Mouse (Mus musculus): ENCODE measurements around the gene Tmprss7.

The Tmprss7 gene

DNA sequence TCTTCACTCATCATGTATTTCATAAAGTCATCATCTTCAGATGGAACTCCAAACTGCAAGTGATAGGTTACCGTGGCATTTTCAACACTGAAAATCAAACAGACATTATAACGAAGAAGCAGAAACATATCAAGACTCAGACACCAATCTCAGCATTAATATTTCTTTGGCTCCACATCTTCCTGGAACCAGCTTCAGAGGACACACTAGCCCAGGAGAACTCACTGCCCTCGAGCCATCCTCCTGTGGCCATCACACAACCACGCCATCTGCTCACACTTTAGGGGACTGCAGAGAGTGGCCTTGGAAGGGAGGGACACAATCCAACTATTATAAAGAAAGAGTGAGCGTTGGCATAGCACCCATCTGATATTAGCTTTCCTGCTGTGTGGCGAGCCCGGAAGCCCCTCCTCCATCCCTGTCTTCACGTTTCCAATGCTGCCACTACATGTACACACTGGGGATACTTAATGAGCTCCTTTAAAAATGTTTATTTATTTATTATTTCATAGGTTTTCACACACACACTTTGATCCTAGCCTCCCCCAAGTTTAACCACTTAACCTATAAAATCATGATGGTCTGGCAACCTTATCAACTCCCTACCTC is 63.9 kb downstream of the Tmprss7 start:
- no peak for DNase-seq (ENCODE audit: low read depth, low spot score)

DNA sequence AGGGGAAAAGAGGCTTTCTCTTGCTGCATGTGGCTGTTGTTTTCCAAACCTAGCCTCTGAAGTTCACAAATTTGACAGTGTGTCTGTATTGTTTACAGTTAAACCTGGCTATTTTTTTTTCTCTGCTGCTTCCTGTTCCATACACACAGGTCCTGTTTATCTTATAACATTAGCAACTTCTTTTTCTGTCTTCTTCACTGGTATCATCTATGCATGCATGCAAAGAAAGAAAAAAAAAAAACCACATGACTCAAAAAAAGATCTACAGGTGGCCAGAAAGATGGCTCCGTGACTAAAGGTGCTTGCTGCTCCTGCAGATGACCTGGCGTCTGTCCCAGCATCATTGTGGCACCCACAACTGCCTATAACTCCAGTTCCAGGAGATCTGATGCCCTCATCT is 68.1 kb downstream of the Tmprss7 start:
- DNase-seq (ENCODE audit: low read depth, low spot score): no peak

DNA sequence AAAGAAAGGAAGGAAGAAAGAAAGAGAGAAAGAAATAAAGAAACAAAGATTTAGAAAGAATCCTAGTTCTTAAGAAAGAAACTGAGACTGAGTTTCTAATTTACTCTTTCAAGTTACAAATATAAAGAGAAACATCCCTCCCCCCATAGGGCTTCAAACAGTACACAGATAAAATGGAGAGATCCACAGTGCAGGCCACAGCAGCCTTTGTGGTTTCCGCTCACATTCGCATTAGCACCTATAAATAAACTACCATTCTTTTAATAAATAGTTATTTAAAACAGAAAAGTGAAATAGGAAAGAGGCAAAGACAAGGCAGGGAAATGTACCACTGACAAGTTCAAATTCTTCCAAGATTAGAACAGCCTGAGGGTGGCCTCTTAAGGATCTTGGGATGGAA is 68.7 kb downstream of the Tmprss7 start:
- DNase-seq (ENCODE audit: low read depth, low spot score): peak; percentile 24

DNA sequence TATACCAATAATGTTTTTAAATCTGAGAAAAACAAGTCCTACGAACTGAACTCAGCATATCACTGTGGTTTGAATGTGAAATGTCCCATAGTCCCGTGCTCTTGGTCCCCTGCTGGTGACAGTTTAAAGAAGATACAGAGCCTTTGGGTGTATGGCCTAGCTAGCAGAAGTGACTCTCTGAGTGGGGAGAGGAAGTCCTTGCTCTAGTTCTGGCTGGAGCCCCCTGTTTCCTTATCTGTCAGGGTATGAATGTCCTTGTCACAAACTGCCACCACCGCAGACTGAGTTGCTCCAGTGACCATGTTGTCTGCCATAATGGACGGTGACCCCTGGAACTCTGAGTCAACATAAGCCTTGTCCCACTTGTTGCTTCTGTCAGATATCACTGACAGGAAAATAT is 70.2 kb downstream of the Tmprss7 start:
- no peak for DNase-seq (ENCODE audit: low read depth, low spot score)

DNA sequence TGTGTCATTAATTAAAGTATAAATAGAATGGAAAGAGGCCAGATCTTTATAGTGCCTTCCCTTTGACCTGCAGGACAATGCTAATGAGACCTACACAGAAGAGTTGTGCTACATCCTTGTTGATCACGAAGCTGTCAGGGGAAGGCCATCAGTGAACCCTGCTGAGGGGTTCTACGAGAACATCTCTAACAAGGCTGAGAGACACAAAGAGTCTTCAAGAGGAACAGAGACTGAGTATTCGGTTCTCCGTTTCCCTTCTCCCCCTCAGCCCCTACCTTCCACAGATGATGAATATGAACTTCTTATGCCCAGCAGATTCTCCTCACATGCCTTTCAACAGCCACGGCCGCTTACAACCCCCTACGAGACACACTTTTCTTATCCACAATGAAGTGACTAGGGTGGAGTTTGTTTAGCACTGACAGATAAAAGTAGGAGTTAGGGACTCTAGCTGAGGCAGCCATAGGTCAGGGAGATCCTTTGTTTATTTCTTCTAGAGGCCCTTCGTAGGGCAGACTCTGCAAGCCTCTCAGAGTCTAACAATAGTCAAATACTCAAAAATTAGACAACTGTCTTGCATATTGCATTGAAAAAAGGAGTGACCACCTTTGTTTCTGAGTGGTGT is 73.6 kb downstream of the Tmprss7 start:
- no peak for DNase-seq (ENCODE audit: low read depth, low spot score)

DNA sequence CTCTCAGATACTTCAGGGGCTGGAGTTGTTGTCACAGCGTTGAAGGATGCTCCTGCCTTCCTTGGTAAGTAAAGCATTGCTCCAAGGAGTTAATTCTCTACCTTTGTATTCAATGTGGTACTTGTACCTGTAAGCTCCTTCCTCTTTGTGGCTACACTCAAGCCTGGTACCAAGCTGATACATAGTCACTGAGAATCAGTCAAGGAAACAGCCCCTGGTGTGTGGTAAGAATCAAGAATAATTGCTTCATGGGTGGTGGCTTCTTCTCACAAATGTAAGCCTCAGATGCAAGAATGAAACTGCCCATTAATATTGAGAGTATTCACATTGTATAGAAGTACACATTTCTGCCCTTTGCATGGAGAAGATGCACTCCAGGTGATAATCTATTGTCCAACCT is 77.5 kb downstream of the Tmprss7 start:
- DNase-seq (ENCODE audit: low read depth, low spot score): no peak

DNA sequence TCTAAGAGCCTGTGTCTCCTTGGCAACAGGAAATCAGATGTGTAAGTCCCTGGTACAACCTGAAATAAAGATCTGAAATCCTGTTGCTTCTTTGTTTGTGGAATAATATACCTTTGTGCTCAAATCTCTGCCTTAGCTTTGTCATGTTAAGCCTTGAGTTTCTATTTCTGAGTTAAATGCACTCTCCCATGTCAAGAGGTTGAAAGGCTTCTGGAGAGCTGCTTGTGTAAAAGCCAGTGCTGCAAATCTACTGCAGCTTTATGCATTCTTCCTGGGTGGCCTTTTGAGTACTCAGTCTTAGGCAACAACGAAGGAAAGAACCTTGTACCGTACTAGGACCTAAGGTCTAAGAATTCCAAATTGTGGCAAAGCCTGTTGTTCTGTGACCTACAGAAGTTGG is 80.2 kb downstream of the Tmprss7 start:
- no peak for DNase-seq (ENCODE audit: low read depth, low spot score)

DNA sequence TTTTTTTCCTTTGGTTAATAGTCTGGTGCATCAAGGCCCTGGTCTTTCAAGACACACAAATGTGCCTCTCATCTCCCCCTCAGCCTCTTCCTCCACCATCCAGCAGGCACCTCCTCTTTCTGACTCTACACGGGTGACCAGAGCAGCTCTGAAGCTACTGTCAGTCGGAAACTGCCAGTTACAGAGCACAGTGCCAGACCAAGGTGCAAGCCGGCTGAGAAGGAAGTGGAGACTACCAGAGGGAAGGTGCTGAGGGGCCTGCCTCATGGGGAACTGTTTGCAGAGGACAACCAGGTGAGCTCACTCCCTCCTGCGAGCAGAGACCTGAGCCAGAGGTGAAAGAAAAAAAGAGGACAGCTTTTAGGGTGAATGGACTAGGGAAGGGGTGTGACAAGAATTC is 83.2 kb downstream of the Tmprss7 start, which contains the start of gene Gcsam:
Gene Gcsam, plus strand, starts transcription at position 114 of the 400 bp plus-strand sequence.
- no peak for DNase-seq (ENCODE audit: low read depth, low spot score)

DNA sequence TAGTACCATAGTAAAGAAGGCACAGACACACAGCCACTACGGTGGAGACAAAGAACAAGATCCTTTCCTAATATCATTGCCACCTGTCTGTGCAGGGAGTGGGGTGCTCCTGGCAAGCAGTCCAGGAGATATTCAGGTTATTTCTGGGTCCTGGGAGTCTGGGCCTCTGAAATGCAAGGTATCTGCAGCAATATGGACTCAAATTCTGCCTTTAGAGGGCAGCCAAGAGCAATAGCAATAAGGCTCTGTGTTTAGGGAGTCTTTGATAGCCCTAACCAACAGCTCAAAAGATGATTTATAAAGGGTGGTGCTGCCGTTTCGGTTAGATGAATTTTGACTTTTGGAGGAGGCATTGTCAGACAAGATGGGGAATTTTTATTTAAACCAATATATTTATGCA is 84.2 kb downstream of the Tmprss7 start:
- DNase-seq (ENCODE audit: low read depth, low spot score): peak; percentile 60

DNA sequence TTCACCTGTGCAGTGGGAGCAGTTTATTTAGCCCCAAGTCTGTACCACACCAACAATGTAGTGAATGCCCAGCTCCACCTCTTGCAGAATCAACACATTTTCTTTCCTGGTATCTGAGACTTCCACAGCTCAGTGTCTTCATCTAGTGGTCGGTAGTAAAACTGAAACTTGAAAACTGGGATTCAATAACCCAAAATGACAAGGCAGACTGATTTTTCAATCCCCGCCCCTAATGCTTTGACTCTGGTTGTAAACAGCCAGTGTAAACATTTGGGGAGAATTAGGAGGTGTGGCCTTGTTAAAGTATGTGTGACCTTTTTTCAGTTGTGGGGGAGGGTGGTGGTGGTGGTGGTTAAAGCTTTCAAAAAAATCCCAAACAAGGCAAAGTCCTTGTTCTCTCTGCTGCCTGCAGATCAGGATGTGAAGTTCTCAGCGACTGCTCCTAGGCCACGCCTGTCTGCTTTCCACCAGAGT is 84.9 kb downstream of the Tmprss7 start:
- peak; percentile 10 for DNase-seq (ENCODE audit: low read depth, low spot score)
